Mouse (Mus musculus): ENCODE data around the gene Cyp4f14. TPM values are rescaled to one million over a fixed set of nuclear protein-coding genes. Genes with fewer than 3 reads are reported as not detected.

Cyp4f14 gene
- polyA plus RNA-seq, 1 experiment = 18.6 TPM

DNA sequence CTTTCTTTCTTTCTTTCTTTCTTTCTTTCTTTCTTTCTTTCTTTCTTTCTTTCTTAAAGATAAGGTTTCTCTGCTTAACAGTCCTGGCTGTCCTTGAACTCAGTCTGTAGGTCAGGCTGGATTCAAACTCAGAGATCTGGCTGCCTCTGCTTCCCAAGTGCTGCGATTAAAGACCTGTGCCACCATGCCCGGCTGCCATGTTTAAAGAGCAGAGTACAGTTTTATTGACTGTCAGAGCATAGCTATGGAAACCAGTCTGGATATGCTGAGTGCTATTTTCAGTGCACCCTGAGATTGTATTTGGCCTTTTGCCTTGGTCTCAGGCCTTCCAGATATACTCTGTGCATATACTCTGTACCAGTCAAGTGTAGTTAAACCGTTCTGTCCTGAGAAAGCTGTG is 26.5 kb upstream of the Cyp4f14 start:
- Histone ChIP-seq H3K4me3 (ENCODE audit: insufficient read depth, low read length) (no peak overlapping the region), H3K27ac (ENCODE audit: insufficient read depth, low read length) (no peak overlapping the region), H3K4me1 (ENCODE audit: control insufficient read depth, insufficient read depth, low read length) (no peaks in the 10 kb centered on the region; the same call in 1 of the 2 replicates)
- TF ChIP-seq CTCF (IDR thresholded peaks at IDR 0.05; ENCODE audit: extremely low read depth, insufficient read depth, low read length) (no peak), POLR2A (IDR thresholded peaks at IDR 0.05; ENCODE audit: extremely low read depth, insufficient read depth, low read length) (no peak)

DNA sequence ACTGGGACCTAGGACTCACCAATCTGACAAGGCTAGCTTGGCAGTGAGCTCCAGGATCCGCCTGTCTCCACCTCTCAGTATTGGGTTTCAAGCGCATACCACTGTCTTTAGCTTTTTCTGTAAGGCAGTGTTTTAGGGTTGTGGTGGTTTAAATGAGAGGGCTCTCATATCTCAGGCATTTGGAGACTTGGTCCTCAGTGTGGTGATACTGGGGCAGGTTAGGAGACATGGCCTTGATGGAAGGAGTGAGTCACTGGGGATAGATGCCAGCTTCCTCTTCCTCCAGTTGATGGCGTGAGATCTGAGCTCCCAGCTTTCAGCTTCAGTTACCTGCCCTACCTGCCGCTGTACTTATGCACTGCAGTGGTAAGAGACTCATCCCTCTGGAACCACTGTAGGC is 22.7 kb upstream of the Cyp4f14 start:
- Histone ChIP-seq H3K4me1 (ENCODE audit: control insufficient read depth, insufficient read depth, low read length) (no peaks in the 10 kb centered on the region), H3K27ac (ENCODE audit: insufficient read depth, low read length) (no peak overlapping the region), H3K4me3 (ENCODE audit: insufficient read depth, low read length) (no peak overlapping the region)
- no peak for TF ChIP-seq POLR2A (IDR thresholded peaks at IDR 0.05; ENCODE audit: extremely low read depth, insufficient read depth, low read length)
- TF ChIP-seq CTCF (IDR thresholded peaks at IDR 0.05; ENCODE audit: extremely low read depth, insufficient read depth, low read length) = no peak

DNA sequence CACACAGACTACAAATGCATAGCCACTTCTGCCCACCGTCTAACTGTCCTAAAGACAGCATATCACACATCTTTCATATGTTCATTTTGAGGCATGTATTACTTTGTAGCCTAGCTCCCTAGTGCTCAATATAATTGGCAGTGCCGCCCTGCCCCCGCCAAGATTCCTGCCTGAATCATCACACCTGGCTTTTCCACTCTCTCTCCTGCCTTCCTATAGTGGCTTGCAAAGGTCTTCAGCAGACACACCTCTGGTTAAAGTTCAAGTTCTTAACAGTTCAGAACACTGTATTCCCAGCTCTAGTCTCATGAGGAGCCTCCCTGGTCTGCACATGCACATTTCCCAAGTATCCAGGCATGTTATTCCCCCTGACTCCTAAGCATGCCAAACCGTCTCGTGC is 10.7 kb upstream of the Cyp4f14 start:
- Histone ChIP-seq H3K4me1 (ENCODE audit: control insufficient read depth, insufficient read depth, low read length) (no peaks in the 10 kb centered on the region), H3K4me3 (ENCODE audit: insufficient read depth, low read length) (no peak overlapping the region), H3K27ac (ENCODE audit: insufficient read depth, low read length) (no peak overlapping the region)
- TF ChIP-seq POLR2A (IDR thresholded peaks at IDR 0.05; ENCODE audit: extremely low read depth, insufficient read depth, low read length) (no peak), CTCF (IDR thresholded peaks at IDR 0.05; ENCODE audit: extremely low read depth, insufficient read depth, low read length) (no peak)

DNA sequence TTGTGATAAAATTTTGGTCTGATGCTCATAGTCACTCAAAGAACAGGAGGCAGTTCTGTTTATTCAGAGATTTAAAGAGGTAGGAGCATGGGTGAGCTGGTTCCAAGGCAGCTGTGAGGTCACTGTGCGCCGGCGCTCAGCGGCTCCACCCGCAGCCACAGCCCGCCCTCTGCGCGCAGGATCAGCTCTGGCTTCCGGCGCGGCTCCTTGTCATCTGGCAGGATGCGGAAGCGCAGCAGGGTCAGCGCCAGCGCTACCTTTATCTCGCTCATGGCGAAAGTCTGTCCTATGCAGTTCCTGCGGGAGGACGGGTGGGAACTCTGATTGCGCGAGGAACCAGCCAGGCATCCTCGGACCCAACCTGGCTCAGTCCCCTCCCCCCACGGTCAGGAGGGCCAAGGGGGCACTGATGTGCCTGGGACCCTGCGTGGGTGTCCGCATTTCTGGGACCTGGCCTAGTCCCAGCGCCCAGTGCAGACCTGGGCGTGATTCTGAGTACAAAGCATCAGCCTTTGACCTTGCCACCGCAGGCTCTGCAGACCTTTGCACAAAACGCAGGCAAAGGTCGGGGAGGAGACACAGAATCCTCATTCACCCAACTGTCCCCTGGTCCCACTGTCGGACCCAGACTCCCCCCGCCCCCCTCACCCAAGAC is 7.6 kb upstream of the Cyp4f14 start:
- peak; percentile 58; the same call in 1 of the 2 replicates for TF ChIP-seq POLR2A (IDR thresholded peaks at IDR 0.05; ENCODE audit: extremely low read depth, insufficient read depth, low read length)
- TF ChIP-seq CTCF (IDR thresholded peaks at IDR 0.05; ENCODE audit: extremely low read depth, insufficient read depth, low read length) = no peak
- no peaks in the 10 kb centered on the region for H3K4me1 ChIP-seq (ENCODE audit: control insufficient read depth, insufficient read depth, low read length)
- peak overlapping the region; percentile 41; the same call in 1 of the 2 replicates for H3K27ac ChIP-seq (ENCODE audit: insufficient read depth, low read length)
- peak overlapping the region; percentile 54 for H3K4me3 ChIP-seq (ENCODE audit: insufficient read depth, low read length)

DNA sequence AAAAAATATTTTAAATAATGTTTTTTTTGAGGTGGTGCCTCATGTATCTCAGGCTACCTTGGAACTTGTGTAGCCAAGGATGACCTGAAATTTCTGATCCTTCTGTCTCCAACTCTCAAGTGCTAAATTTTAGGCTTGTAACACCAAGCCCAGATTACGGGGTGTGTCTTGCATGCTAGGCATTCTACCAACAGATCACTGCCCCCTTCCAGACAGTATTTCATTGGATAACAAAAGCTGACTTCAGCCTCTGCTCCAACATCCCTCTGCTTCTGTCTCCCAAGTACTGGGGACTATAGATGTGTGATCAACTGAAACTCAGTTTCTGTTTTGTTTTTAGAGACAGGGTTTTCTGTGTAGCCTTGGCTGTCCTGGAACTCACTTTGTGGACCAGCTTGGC is 6.5 kb upstream of the Cyp4f14 start:
- Histone ChIP-seq H3K27ac (ENCODE audit: insufficient read depth, low read length) (no peak overlapping the region), H3K4me1 (ENCODE audit: control insufficient read depth, insufficient read depth, low read length) (no peaks in the 10 kb centered on the region), H3K4me3 (ENCODE audit: insufficient read depth, low read length) (no peak overlapping the region)
- TF ChIP-seq POLR2A (IDR thresholded peaks at IDR 0.05; ENCODE audit: extremely low read depth, insufficient read depth, low read length) = no peak
- no peak for TF ChIP-seq CTCF (IDR thresholded peaks at IDR 0.05; ENCODE audit: extremely low read depth, insufficient read depth, low read length)

DNA sequence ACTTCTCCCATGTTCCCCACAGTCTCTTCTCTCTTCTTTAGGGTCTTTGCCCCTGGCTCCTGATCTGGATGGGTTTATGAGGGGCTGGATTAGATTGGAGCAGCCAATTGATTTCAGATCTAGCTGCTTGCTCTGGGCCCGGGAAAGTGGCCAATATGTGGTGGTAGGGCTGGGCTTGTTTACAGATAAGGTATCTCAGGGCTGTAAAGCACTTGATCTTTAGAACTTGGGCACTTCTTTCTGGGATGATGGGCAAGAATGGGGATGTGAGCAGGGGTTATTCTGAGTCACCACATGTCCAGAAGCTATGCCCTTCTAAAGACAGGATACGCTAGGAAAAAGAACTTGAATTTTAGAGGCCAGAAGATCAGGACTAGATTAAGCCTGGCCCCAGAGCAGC is 2.0 kb upstream of the Cyp4f14 start:
- no peak for TF ChIP-seq POLR2A (IDR thresholded peaks at IDR 0.05; ENCODE audit: extremely low read depth, insufficient read depth, low read length)
- TF ChIP-seq CTCF (IDR thresholded peaks at IDR 0.05; ENCODE audit: extremely low read depth, insufficient read depth, low read length) = no peak

DNA sequence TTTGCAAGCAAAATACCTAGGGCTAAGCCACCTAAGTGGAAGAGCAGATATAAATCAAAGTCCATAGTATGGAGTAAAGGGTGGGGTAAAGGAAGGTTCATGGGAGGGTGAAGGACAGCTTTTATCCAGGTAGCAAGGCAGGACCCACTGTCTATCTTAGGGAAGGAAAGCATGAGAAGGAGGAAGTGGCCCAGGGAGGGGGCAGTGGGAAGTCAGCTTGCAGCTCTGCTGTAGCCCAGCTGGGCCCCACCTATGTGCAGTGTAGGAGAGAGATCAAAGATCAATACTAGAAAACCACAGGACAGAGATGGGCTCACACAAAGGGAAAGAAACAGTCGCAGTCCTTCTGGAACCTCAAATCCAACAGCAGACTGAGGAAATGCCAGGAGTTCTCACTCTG is 1.1 kb downstream of the Cyp4f14 start:
- no peak overlapping the region for H3K27ac ChIP-seq (ENCODE audit: insufficient read depth, low read length)
- H3K4me1 ChIP-seq (ENCODE audit: control insufficient read depth, insufficient read depth, low read length) = no peaks in the 10 kb centered on the region
- no peak overlapping the region for H3K4me3 ChIP-seq (ENCODE audit: insufficient read depth, low read length)
- no peak for TF ChIP-seq CTCF (IDR thresholded peaks at IDR 0.05; ENCODE audit: extremely low read depth, insufficient read depth, low read length)

More for the DNA sequence above, 2.0 kb upstream of the Cyp4f14 start:
- no peak overlapping the region for H3K4me3 ChIP-seq (ENCODE audit: insufficient read depth, low read length)
- no peak overlapping the region for H3K27ac ChIP-seq (ENCODE audit: insufficient read depth, low read length)
- no peaks in the 10 kb centered on the region for H3K4me1 ChIP-seq (ENCODE audit: control insufficient read depth, insufficient read depth, low read length)

DNA sequence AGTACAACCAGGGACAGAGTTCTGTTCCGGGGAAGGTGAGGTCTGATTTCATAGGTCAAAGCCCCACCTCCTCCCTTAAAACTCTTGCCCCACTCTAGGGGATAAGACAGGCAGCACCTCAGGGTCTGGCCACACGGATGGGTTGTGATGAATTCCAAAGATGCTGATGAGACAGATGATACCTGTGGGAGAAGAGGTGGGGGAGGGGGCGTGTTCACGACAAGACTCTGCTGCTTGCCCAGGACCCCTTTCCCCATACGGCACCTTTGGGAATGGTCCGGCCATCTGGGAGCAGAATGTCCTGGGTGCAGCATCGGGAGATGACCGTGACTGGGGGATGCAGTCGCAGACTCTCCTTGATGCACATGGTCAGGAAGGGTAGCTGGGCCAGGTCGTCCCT is 11.0 kb downstream of the Cyp4f14 start:
- H3K4me1 ChIP-seq (ENCODE audit: control insufficient read depth, insufficient read depth, low read length) = no peaks in the 10 kb centered on the region
- H3K4me3 ChIP-seq (ENCODE audit: insufficient read depth, low read length) = no peak overlapping the region
- no peak for TF ChIP-seq POLR2A (IDR thresholded peaks at IDR 0.05; ENCODE audit: extremely low read depth, insufficient read depth, low read length)
- no peak for TF ChIP-seq CTCF (IDR thresholded peaks at IDR 0.05; ENCODE audit: extremely low read depth, insufficient read depth, low read length)
- H3K27ac ChIP-seq (ENCODE audit: insufficient read depth, low read length) = no peak overlapping the region

DNA sequence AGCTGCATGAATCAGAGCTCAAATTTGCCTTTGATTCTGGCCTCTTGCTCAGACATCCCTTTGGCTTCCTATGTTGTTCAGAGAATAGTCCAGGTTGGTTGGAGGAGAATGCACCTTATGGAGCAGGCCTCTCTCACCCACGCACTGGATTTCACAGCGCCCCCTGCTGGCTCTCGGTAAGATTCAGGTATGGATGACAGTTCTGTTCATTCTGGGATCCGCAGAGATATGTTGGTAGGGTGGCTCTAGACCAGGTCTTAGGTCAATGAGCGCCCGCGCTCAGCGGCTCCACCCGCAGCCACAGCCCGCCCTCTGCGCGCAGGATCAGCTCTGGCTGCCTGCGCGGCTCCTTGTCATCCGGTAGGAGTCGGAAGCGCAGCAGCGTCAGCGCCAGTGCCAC is 11.9 kb downstream of the Cyp4f14 start:
- TF ChIP-seq CTCF (IDR thresholded peaks at IDR 0.05; ENCODE audit: extremely low read depth, insufficient read depth, low read length) (peak; percentile 31; the same call in 1 of the 2 replicates), POLR2A (IDR thresholded peaks at IDR 0.05; ENCODE audit: extremely low read depth, insufficient read depth, low read length) (no peak)
- Histone ChIP-seq H3K27ac (ENCODE audit: insufficient read depth, low read length) (no peak overlapping the region), H3K4me1 (ENCODE audit: control insufficient read depth, insufficient read depth, low read length) (no peaks in the 10 kb centered on the region), H3K4me3 (ENCODE audit: insufficient read depth, low read length) (peak overlapping the region; percentile 1; the same call in 1 of the 2 replicates)

DNA sequence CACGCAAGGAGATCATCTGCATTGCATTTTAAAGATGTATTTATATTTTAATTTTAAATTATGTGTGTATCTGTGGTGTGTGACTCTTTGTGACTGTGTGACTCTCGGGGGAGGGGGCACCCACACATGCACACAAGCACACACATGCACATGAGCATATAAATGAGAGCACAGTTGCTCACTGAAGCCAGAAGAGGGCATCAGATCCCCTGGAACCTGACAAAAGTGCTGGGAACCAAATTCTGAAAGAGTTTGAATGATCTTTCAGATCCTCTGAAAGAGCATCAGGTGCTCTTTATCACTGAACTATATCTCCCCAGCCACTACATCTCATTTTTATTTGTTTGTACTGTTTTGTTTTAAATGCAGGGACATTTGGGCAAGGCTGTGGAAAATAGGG is 12.7 kb downstream of the Cyp4f14 start:
- no peak overlapping the region for H3K27ac ChIP-seq (ENCODE audit: insufficient read depth, low read length)
- TF ChIP-seq POLR2A (IDR thresholded peaks at IDR 0.05; ENCODE audit: extremely low read depth, insufficient read depth, low read length) = no peak
- peak; percentile 27; the same call in 1 of the 2 replicates for TF ChIP-seq CTCF (IDR thresholded peaks at IDR 0.05; ENCODE audit: extremely low read depth, insufficient read depth, low read length)

More for the DNA sequence above, 12.7 kb downstream of the Cyp4f14 start:
- Histone ChIP-seq H3K4me3 (ENCODE audit: insufficient read depth, low read length) (no peak overlapping the region), H3K4me1 (ENCODE audit: control insufficient read depth, insufficient read depth, low read length) (no peaks in the 10 kb centered on the region)
